Mouse (Mus musculus): ENCODE data around the gene Klhl10. TPM values are rescaled to one million over a fixed set of nuclear protein-coding genes. Genes with fewer than 3 reads are reported as not detected.

Klhl10 gene
- polyA plus RNA-seq, 1 experiment from 2014 or later: 1.1 TPM

GRCm38 (mm10) chr11:100472197-100472934 is 30.6 kb downstream of the Klhl10 start, which contains the start of gene Klhl11:
Gene Klhl11, minus strand, starts transcription at chr11:100472741.
- Histone ChIP-seq H3K4me1 (peaks cover 16% of the 10 kb centered on the region), H3K9ac (peak within 1 kb of the TSS; percentile 97), H3K9me3 (no peaks in the 10 kb centered on the region), H3K4me2 (peak within 1 kb of the TSS; percentile 92), H3K27ac (peak within 1 kb of the TSS; percentile 83), H3K4me3 (peak within 1 kb of the TSS; percentile 80), H3K27me3 (no peaks in the 10 kb centered on the region), H3K36me3 (peaks cover 20% of the 10 kb centered on the region)
- ATAC-seq (ENCODE audit: insufficient number of reproducible peaks, insufficient read depth, low FRiP score, low TSS enrichment, low read depth): peak; percentile 80
- WGBS: under 1% methylated on average over 83 of the region's 83 CpGs

- Histone ChIP-seq H3K4me2 (peak overlapping the region; percentile 92), H3K9ac (peak overlapping the region; percentile 97; the same call in 1 of the 2 replicates), H3K4me3 (peak overlapping the region; percentile 80), H3K27ac (0 out of 2 replicates have a peak overlapping the region, but pooled peaks have one; percentile 23), H3K9me3 (no peaks in the 10 kb centered on the region), H3K4me1 (peaks cover 16% of the 10 kb centered on the region), H3K27me3 (no peaks in the 10 kb centered on the region), H3K36me3 (peaks cover 20% of the 10 kb centered on the region)
- WGBS: 31% methylated on average over 5 of the region's 5 CpGs
- ATAC-seq (ENCODE audit: insufficient number of reproducible peaks, insufficient read depth, low FRiP score, low TSS enrichment, low read depth): no peak
Observed at GRCm38 (mm10) chr11:100472935-100473295, 31.2 kb downstream of the Klhl10 start.

GRCm38 (mm10) chr11:100476281-100476680 is 34.6 kb downstream of the Klhl10 start:
- no peak for ATAC-seq (ENCODE audit: insufficient number of reproducible peaks, insufficient read depth, low FRiP score, low TSS enrichment, low read depth)
- 90% methylated on average over 5 of the region's 5 CpGs for WGBS

GRCm38 (mm10) chr11:100479152-100479551 is 37.4 kb downstream of the Klhl10 start:
- Histone ChIP-seq H3K9me3 (no peaks in the 10 kb centered on the region), H3K9ac (peak overlapping the region; percentile 3; the same call in 1 of the 2 replicates), H3K36me3 (peaks cover 77% of the 10 kb centered on the region), H3K4me2 (no peak overlapping the region), H3K27me3 (no peaks in the 10 kb centered on the region), H3K4me3 (no peak overlapping the region), H3K27ac (no peak overlapping the region), H3K4me1 (no peaks in the 10 kb centered on the region)
- WGBS: 70% methylated on average over 7 of the region's 7 CpGs
- ATAC-seq (ENCODE audit: insufficient number of reproducible peaks, insufficient read depth, low FRiP score, low TSS enrichment, low read depth): no peak

More at GRCm38 (mm10) chr11:100476281-100476680, 34.6 kb downstream of the Klhl10 start:
- Histone ChIP-seq H3K9ac (no peak overlapping the region), H3K27ac (no peak overlapping the region), H3K27me3 (no peaks in the 10 kb centered on the region), H3K4me2 (no peak overlapping the region), H3K9me3 (no peaks in the 10 kb centered on the region), H3K4me1 (peaks cover under 1% of the 10 kb centered on the region; the same call in 1 of the 2 replicates), H3K36me3 (peaks cover 50% of the 10 kb centered on the region), H3K4me3 (no peak overlapping the region)

GRCm38 (mm10) chr11:100484461-100484860 is 42.7 kb downstream of the Klhl10 start:
- H3K27me3 ChIP-seq: no peaks in the 10 kb centered on the region
- H3K4me2 ChIP-seq: no peak overlapping the region
- no peak overlapping the region for H3K27ac ChIP-seq
- H3K4me1 ChIP-seq: no peaks in the 10 kb centered on the region
- no peak overlapping the region for H3K9ac ChIP-seq
- peaks cover 98% of the 10 kb centered on the region for H3K36me3 ChIP-seq
- 98% methylated on average over 3 of the region's 3 CpGs for WGBS
- no peak overlapping the region for H3K4me3 ChIP-seq
- H3K9me3 ChIP-seq: no peaks in the 10 kb centered on the region
- no peak for ATAC-seq (ENCODE audit: insufficient number of reproducible peaks, insufficient read depth, low FRiP score, low TSS enrichment, low read depth)

- Histone ChIP-seq H3K4me1 (no peaks in the 10 kb centered on the region), H3K27me3 (no peaks in the 10 kb centered on the region), H3K9me3 (no peaks in the 10 kb centered on the region), H3K9ac (no peak overlapping the region), H3K4me2 (no peak overlapping the region), H3K4me3 (no peak overlapping the region), H3K27ac (no peak overlapping the region), H3K36me3 (peaks cover 98% of the 10 kb centered on the region)
- no peak for ATAC-seq (ENCODE audit: insufficient number of reproducible peaks, insufficient read depth, low FRiP score, low TSS enrichment, low read depth)
- WGBS: 86% methylated on average over 8 of the region's 8 CpGs
Observed at GRCm38 (mm10) chr11:100485801-100486538, 44.3 kb downstream of the Klhl10 start.

- Histone ChIP-seq H3K4me3 (no peak overlapping the region), H3K36me3 (peaks cover 95% of the 10 kb centered on the region), H3K4me1 (no peaks in the 10 kb centered on the region), H3K9me3 (no peaks in the 10 kb centered on the region), H3K27me3 (no peaks in the 10 kb centered on the region), H3K4me2 (no peak overlapping the region), H3K9ac (no peak overlapping the region), H3K27ac (no peak overlapping the region)
- no peak for ATAC-seq (ENCODE audit: insufficient number of reproducible peaks, insufficient read depth, low FRiP score, low TSS enrichment, low read depth)
- WGBS: 87% methylated on average over 6 of the region's 6 CpGs
Observed at GRCm38 (mm10) chr11:100490951-100491350, 49.2 kb downstream of the Klhl10 start.

GRCm38 (mm10) chr11:100493771-100494170 is 52.1 kb downstream of the Klhl10 start:
- no peak overlapping the region for H3K4me2 ChIP-seq
- H3K9ac ChIP-seq: no peak overlapping the region
- no peak overlapping the region for H3K4me3 ChIP-seq
- 92% methylated on average over 12 of the region's 12 CpGs for WGBS
- ATAC-seq (ENCODE audit: insufficient number of reproducible peaks, insufficient read depth, low FRiP score, low TSS enrichment, low read depth): no peak
- no peaks in the 10 kb centered on the region for H3K4me1 ChIP-seq
- peaks cover 96% of the 10 kb centered on the region for H3K36me3 ChIP-seq
- no peaks in the 10 kb centered on the region for H3K9me3 ChIP-seq
- no peaks in the 10 kb centered on the region for H3K27me3 ChIP-seq
- H3K27ac ChIP-seq: no peak overlapping the region

GRCm38 (mm10) chr11:100500241-100500640 is 58.5 kb downstream of the Klhl10 start:
- H3K27me3 ChIP-seq: no peaks in the 10 kb centered on the region
- 88% methylated on average over 3 of the region's 3 CpGs for WGBS
- no peaks in the 10 kb centered on the region for H3K9me3 ChIP-seq
- H3K9ac ChIP-seq: no peak overlapping the region
- H3K4me2 ChIP-seq: no peak overlapping the region
- H3K4me1 ChIP-seq: no peaks in the 10 kb centered on the region
- H3K4me3 ChIP-seq: no peak overlapping the region
- ATAC-seq (ENCODE audit: insufficient number of reproducible peaks, insufficient read depth, low FRiP score, low TSS enrichment, low read depth): no peak
- H3K27ac ChIP-seq: no peak overlapping the region
- H3K36me3 ChIP-seq: peaks cover 100% of the 10 kb centered on the region

- no peak overlapping the region for H3K27ac ChIP-seq
- ATAC-seq (ENCODE audit: insufficient number of reproducible peaks, insufficient read depth, low FRiP score, low TSS enrichment, low read depth): no peak
- no peak overlapping the region for H3K4me3 ChIP-seq
- H3K9ac ChIP-seq: no peak overlapping the region
- 82% methylated on average over 7 of the region's 7 CpGs for WGBS
- no peaks in the 10 kb centered on the region for H3K4me1 ChIP-seq
- H3K36me3 ChIP-seq: peaks cover 100% of the 10 kb centered on the region
- H3K27me3 ChIP-seq: no peaks in the 10 kb centered on the region
- H3K9me3 ChIP-seq: no peaks in the 10 kb centered on the region
- no peak overlapping the region for H3K4me2 ChIP-seq
Observed at GRCm38 (mm10) chr11:100500651-100501050, 58.9 kb downstream of the Klhl10 start.

GRCm38 (mm10) chr11:100501321-100501720 is 59.6 kb downstream of the Klhl10 start:
- Histone ChIP-seq H3K4me3 (no peak overlapping the region), H3K9ac (no peak overlapping the region), H3K9me3 (no peaks in the 10 kb centered on the region), H3K36me3 (peaks cover 100% of the 10 kb centered on the region), H3K4me1 (no peaks in the 10 kb centered on the region), H3K27me3 (no peaks in the 10 kb centered on the region), H3K4me2 (no peak overlapping the region), H3K27ac (no peak overlapping the region)
- WGBS: 34% methylated on average over 6 of the region's 6 CpGs
- no peak for ATAC-seq (ENCODE audit: insufficient number of reproducible peaks, insufficient read depth, low FRiP score, low TSS enrichment, low read depth)

Data from embryonic facial prominence, embryonic 13.5 days (tissue).